Mouse (Mus musculus): ENCODE data around the gene Slc32a1.

DNA sequence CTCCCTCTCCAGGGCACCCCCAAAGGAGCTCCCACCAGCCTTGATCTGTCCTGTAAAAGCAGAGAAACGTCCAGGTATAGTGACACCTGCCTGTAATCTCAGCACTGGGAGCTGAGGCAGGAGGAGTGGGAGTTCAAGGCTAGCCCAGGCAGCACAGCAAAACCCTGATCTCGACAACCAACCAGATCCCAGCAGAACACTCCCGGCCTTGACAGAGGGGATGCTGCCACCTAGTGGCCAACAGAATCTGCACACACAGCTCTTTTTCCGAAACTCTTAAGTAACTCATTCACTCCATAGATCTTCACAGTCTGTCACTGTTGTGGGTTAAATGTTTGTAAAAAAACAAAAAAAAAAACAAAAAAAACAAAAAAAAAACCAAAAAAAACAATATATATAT lies 42.4 kb downstream of the Slc32a1 start:
- TF ChIP-seq CTCF (IDR thresholded peaks at IDR 0.05; ENCODE audit: borderline replicate concordance, extremely low read depth, insufficient read depth, insufficient read length): peak; percentile 97
- no peak for TF ChIP-seq POLR2A (IDR thresholded peaks at IDR 0.05; ENCODE audit: borderline replicate concordance, extremely low read depth, insufficient read depth, insufficient read length, poor library complexity, severe bottlenecking)
